Mouse (Mus musculus) bone marrow macrophage, adult 2 months (primary cell): ENCODE measurements at regions not wholly inside any gene's neighbourhood (a gene's known extent, or its start where the extent isn't known, plus 50 kb on each side); places are given as distances from the start of the nearest gene placed in this dataset.

Source experiments
- CTCF ChIP-seq: IDR thresholded peaks from 2 replicates; pipeline ENCODE4 v1.5.1; 2012; ENCODE audit warnings: low read depth, mild to moderate bottlenecking, low read length, moderate library complexity
- POLR2A ChIP-seq: IDR thresholded peaks from 2 replicates; pipeline ENCODE4 v1.6.1; 2012; ENCODE audit warnings: mild to moderate bottlenecking, low read depth, low read length, borderline replicate concordance

DNA sequence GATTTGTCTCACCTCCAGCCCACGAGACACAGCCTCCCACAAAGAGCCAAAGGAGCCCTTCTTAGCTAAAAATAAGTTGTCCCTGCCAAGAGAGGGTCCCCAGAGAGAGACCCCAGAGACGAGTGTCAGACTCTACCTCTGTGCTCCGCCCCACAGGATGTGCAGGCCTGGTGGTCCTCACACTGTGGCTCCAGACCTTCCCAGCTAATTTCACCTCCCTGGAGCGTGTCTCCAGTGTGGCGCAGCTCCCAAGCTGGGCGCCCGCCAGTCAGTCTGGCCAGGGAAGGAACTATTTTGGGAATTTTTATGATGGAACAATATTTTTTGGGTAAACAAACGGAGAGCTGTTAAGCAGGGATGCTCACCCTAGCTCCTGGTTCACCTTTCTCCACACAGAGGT is 50.8 kb upstream of the Jdp2 start:
- no peak for TF ChIP-seq CTCF
- TF ChIP-seq POLR2A, result no peak
